Mouse (Mus musculus) thymus, adult 18-20 months (tissue): ENCODE results near the gene 4933428G20Rik.
A peak's percentile ranks its signal among the peaks of the same experiment; 100 is the strongest.

ENCODE experiments used
- DNase-seq, 2 experiments: peaks; one replicate each; pipeline ENCODE4 v3.0.0; 2022; ENCODE audit warnings: mixed read lengths in 2 of 2

Gene 4933428G20Rik

GRCm38 (mm10) chr11:97532950-97533582 lies 32.9 kb upstream of the 4933428G20Rik start:
- peak in 1 of 2 experiments; percentile 32 for DNase-seq

- DNase-seq = no peak
Measured at GRCm38 (mm10) chr11:97532354-97532753, 32.2 kb upstream of the 4933428G20Rik start.

- DNase-seq = peak; percentile 76 to 77
Measured at GRCm38 (mm10) chr11:97531381-97532260, 31.5 kb upstream of the 4933428G20Rik start.

DNA sequence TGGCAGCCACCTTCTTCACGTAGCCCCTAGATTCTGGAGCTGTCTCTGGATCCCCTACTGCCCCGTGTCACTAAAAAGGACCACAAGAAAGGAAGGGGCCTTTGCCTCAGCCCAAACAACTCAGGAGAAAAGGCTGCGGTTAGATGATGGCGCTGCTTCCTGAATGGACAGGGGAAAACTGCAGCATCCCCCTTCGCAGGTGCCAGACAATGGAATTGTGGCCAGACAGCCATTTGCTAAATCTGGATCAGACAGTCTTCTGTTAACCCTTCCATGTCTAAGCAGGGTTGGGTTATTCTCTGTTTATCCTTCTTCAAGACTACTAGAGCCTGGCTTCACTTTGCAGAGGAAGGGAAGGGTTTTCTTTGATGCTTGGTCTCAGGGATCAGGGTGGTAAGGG lies 30.8 kb upstream of the 4933428G20Rik start:
- no peak for DNase-seq

DNA sequence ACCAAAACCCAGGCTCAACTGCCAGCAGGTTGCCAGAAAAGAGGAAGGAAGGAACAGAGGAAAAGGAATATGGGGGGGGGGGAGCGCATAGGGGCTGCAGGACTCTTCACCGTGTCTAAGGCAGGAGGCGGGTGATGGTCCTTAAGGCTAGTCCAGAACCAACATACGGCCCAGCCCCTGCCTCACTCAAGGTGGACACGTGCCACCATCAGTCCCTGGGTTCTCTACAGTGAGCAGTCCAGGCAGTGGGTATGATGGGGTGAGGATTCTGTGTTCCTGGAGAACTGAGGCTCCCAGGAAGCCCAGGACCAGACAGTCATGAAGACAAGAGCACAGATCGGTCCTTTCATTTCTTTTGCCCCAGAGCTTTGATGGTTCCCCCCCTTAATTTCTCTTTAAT lies 29.9 kb upstream of the 4933428G20Rik start:
- no peak for DNase-seq

GRCm38 (mm10) chr11:97528282-97528808 lies 28.2 kb upstream of the 4933428G20Rik start:
- DNase-seq = no peak

GRCm38 (mm10) chr11:97525313-97525712 lies 25.2 kb upstream of the 4933428G20Rik start:
- DNase-seq = no peak

DNA sequence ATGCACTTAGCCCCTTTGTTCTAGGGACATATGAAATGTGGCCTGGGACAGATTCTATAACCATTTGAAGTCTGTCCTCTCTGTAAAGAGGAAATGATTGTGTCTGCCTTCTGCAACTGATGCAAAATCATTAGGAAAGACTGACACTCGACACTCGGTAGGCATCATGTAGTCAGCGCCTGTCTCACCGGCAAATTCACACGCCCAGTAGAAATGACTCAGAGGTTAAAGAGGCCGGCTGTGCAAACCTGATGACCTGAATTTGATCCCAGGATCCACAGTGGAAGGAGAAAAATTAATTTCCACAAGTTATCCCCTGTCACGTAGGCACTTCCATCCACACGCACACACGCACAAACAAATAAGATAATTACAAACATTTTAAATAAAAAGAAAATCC lies 24.2 kb upstream of the 4933428G20Rik start:
- DNase-seq = no peak

DNA sequence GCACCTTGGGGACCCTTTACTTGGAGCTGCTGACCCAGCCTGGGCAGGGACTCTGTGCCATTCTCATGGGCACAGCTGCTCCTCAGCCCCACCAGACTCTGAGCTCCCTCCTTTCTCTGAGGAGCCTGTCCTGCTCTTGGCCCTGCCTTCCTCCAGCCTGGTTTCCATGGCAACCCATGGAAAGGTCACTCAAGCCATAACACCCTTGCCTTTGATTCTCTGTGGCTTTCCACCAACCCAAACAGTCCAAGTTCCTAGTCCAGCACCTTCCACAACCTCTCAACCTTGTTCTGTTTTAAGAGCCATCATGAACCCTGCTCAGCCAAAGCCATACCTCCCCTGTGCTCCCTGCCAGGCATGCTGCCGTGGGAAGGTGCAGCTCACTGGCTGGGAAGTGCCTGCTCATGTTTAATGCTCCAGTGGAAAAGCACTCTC lies 23.7 kb upstream of the 4933428G20Rik start:
- DNase-seq = no peak

DNA sequence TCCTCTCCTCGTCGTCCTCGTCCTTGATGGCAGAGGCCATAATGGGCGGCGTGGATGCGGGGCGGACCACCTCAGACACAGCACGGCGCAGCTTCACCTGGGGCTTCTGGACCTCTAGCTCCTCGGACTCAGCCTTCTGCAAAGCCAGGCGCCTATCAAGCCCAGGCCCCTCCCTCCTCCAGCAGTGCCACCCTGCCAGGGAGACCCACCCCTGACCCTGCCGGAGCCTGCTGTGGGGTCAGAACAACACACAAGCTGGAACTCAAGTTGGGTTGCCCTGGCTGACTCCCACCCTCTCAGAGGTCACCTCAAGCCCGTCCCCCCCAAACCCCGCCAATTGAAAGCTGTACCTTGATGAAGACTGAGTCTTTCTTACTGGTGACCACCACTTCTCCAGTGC lies 23.0 kb upstream of the 4933428G20Rik start:
- DNase-seq = no peak

DNA sequence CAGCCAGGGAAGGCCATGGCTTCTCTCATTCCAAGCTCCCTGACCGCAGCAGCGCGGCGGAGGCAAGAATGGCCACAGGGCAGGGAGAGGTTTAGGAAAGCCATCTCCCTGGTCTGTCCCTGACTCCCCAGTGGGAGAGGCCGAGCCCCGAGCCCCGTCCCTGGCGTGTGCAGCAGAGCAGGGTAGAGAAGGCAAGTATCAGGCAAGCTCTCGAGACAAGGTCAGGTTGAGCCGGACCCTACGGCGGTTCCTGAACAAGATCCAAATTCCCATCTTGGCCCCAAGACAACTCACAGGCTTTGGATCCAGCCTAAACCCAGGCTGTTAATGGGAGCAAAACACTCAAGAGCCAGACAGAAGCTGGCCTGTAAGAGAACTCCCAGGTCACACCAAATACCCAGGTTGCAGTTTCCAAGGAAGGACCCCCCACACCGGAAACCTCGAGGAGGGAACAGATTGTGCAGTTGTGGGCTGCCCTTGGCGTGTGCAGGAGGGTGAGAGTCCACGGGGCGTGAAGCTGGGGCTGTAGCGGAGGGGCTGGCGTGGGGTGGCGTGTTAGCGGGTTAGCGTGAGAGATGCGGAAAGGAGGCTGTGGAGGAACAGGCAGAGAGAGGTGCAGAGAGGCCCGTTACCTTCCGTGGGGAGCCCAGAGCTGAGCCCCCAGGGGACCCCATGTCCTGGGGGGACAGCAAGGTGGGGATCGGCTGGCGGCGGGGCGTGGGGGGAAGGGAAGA lies 21.8 kb upstream of the 4933428G20Rik start:
- no peak for DNase-seq

DNA sequence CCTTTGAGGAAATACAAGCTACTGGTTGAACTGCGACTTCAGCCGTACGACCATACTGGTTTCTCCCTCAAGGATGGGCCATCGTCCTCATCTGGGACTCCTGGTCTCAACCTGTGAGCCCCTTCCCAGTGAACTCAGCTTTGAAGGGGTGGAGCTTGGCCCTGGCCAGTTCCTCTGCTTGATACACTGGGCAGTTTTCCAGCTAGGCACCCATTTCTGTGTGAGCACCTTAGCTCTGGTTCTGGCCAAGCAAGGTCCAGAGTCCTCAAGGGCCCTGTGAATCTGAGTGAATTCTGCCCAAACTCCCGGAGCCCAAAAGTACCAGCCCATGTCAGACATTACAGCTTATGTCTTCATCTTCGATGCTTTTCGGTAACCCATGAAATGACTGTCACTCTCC lies 20.4 kb upstream of the 4933428G20Rik start:
- no peak for DNase-seq

DNA sequence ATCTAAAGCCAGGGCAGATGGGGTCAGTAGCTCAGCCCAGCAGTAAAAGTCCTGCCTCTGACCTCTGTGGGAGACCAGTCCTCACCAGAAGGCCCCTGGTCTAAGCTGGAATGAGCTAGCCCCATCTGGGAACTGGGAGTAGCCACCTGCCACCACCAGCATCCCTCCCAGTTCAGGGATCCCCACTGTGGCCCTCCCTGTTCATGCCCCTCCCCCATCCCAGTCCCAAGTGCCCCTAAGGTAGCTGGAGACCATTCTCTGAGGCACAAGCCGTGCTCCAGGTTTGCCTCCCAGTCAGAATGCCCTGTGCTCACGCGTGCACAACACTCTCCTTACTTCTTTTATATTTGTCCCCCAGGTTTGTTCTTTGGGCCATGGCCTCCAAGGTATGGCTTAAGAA lies 12.9 kb upstream of the 4933428G20Rik start:
- no peak for DNase-seq

DNA sequence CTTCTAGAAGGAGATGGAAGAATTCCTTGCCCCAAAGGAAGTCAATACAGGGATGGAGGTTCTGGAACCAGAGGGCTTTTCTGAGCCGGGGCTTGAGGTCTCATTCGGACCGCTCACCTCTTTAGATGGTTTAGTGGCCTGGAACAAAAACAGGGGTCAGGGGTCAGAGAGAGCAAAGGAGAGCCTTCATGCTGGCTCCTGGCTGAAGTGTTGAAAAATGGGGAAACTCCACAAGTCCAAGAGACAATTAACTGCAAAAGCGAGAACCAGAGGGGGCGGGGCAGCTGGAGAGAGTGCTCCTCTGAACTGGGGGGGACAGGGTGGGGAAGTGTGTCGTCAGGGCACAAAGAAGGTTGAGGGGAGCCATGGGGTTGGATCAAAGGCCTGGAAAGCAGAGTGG lies 12.4 kb upstream of the 4933428G20Rik start:
- DNase-seq = no peak

DNA sequence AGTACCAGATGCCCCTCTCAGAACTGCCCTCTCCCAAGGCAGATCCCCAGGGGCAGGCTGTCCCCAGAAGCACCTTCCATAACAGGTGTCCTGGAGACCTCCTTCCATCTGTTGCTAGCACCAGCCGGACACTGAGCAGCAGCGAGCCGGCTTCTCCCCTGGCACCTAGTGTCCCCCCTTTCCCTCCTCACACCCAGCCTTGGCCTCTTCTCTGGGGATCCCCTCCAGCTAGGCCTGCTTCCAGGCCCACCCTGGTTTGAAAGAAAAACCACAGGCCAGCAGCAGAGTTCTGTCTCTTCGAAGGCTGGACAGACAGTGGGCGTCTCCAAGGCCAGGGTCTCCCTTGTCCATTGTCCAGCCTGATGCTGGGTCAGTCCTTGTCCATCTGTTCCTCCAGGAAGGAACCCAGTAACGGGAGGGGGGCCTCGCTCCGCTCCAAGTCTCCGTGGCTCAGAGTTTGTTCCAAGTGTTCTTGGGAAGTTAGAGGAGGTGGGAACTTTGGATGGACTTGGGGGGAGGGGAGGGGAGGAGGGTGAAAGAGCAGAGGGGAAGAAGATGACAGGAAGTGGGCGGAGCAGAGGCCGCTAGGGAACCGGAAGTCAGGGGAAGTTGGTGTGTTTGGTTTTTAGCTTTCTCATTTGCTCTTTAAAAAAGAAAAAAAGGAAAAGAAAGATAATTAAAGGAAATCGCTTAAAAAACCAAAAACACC lies 11.7 kb upstream of the 4933428G20Rik start:
- peak in 1 of 2 experiments; percentile 57 for DNase-seq

DNA sequence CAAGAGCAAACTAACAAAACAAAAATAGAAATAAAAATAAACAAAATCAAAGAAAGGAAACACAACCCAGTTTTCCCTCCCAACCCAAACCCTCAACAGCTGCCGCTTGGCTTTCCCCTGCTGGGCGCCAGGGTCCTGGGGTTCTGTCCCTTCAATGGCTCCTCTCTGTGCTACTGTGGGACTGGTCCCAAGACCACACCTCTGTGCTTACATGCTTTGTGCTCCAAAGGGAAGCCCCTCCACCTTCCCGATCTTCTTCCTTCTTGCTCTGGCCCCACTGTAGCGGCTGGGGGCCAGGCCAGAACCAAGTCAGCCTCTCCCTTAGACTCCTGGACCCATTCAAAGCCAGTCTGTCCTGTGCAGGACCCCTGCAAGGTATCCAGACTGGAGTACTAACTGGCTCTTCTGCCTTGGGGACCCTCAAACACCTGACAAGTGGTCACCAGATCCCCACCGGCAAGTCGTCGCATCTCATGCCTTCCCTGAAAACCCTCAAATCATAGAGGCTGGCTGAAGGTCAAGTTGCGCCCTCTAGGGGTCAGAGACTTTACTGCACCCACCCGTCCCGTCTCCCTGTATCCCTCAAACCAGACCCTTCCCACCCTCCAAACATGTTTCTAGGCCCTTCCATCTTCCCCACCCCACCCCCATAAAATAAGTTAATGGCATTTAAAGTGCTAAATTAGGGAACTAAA lies 11.0 kb upstream of the 4933428G20Rik start:
- peak; percentile 42 to 49 for DNase-seq

DNA sequence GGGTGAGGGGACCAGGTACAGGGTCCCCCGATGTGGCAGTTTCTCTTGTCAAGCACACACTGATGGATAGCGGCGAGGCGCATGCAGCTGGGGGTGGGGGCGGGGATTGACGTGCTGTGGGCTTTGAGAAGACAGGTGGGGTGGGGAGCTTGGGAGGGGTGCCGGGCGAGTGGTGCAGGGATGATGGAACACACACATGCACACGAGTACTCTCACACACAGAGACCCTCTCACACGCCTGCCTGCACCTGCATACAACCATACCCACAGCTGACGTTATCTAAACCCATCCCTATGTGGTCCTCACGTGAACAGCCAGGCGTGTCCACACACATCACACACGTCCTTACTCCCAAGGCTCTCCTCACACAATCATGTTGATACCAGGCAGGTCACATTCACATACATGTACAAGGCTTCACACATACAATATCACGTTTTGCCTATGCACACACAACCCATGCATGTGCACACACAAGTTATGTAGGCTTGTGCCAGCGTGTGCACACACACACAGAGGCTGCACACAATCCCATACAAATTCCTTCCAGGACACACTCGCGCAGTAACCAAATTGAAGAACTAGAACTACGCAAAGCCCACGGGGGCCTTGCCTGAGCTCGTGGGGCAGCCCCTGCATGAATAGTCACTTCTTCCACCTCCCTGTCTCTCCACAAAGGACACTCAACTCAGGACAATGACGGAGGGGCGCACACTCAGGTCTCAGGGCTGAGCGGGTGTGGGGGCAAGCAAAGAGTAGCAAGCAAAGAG lies 9.8 kb upstream of the 4933428G20Rik start:
- no peak for DNase-seq

DNA sequence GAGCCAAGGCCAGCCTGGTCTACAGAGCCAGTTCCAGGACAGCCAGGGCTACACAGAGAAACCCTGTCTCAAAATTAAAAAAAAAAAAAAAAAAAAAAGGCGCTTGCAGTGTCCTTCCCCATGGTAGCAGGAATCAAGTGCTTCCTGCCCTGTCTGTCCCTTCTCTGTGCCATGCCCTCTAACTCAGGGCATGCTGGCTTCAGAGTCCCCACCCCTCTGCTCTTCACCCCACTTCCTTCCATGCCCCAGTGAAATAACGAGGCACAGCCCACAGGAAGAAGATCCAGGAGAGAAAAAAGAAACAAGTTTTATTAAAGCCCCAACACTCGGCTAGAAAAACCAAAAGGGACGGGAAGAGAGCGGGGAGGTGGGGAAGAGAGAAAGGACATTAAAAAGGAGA lies 8.9 kb upstream of the 4933428G20Rik start:
- no peak for DNase-seq

DNA sequence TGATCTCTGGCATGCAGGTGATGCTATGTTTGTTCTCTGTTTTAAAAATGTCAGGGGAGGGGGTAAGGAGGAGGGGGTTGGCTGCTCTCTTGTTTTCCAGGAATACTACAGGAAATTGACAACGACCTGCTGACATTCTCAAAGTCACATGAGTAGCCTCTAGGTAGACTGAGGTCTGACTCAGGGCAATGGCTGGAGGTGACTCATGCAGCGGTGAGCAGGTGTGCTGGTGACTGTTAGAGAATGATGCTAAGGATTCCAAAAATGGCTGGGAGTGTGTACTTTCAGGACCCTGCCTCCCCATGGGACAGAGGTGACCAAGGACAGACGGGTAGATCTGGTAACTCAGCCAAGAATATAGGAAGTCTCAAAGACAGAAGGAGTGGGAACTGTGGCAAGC lies 8.1 kb upstream of the 4933428G20Rik start:
- no peak for DNase-seq

- DNase-seq = no peak
Measured at GRCm38 (mm10) chr11:97506331-97506730, 6.2 kb upstream of the 4933428G20Rik start.

GRCm38 (mm10) chr11:97505784-97506183 lies 5.6 kb upstream of the 4933428G20Rik start:
- no peak for DNase-seq
